Mouse (Mus musculus): ENCODE results near the gene Dock9. TPM values are rescaled to one million over a fixed set of nuclear protein-coding genes. Genes with fewer than 3 reads are reported as not detected.
A peak's percentile ranks its signal among the peaks of the same experiment; 100 is the strongest.

Dock9 gene
- polyA plus RNA-seq, 1 experiment from 2014 or later, result 9.7 TPM

GRCm38 (mm10) chr14:121713166-121713829 is 84.3 kb downstream of the Dock9 start:
- Histone ChIP-seq H3K4me2 (no peak overlapping the region), H3K4me3 (replicated peaks) (no peak overlapping the region), H3K36me3 (no peaks in the 10 kb centered on the region), H3K27ac (replicated peaks) (no peak overlapping the region), H3K9me3 (replicated peaks) (no peaks in the 10 kb centered on the region), H3K27me3 (replicated peaks) (no peaks in the 10 kb centered on the region), H3K4me1 (peaks cover 12% of the 10 kb centered on the region; the same call in 1 of the 2 replicates), H3K9ac (replicated peaks) (no peak overlapping the region)
- ATAC-seq (ENCODE audit: low FRiP score), result no peak
- WGBS, result 25% methylated on average over 7 of the region's 7 CpGs

GRCm38 (mm10) chr14:121711089-121711826 is 86.4 kb downstream of the Dock9 start:
- Histone ChIP-seq H3K4me2 (no peak overlapping the region), H3K4me1 (peaks cover 12% of the 10 kb centered on the region; the same call in 1 of the 2 replicates), H3K9me3 (replicated peaks) (no peaks in the 10 kb centered on the region), H3K36me3 (no peaks in the 10 kb centered on the region), H3K27ac (replicated peaks) (no peak overlapping the region), H3K4me3 (replicated peaks) (no peak overlapping the region), H3K9ac (replicated peaks) (no peak overlapping the region), H3K27me3 (replicated peaks) (no peaks in the 10 kb centered on the region)
- ATAC-seq (ENCODE audit: low FRiP score), result no peak
- 71% methylated on average over 14 of the region's 14 CpGs for WGBS

DNA sequence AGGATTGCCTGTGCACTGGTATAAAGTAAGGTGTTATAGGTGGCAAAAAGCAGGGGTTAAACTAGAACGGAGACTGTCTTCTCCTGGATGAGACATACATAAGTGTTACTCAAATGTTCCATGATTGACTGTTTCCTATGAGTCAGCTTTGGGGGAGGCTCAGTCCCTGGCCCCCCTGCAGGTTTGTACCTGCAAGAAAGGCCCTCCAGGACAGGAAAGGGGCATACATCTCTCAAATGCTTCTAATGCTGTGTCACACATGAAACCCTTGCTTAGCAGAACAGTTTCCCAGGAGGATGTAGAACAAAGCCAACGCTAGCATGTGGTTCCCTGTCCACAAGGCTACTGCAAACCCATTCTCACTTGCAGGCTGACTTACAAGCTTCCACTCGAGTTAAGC is 87.5 kb downstream of the Dock9 start:
- 76% methylated on average over 3 of the region's 3 CpGs for WGBS
- Histone ChIP-seq H3K4me1 (peaks cover 12% of the 10 kb centered on the region; the same call in 1 of the 2 replicates), H3K4me2 (no peak overlapping the region), H3K27me3 (replicated peaks) (no peaks in the 10 kb centered on the region), H3K4me3 (replicated peaks) (no peak overlapping the region), H3K9ac (replicated peaks) (no peak overlapping the region), H3K27ac (replicated peaks) (no peak overlapping the region), H3K9me3 (replicated peaks) (no peaks in the 10 kb centered on the region), H3K36me3 (no peaks in the 10 kb centered on the region)
- no peak for ATAC-seq (ENCODE audit: low FRiP score)

GRCm38 (mm10) chr14:121708244-121708643 is 89.4 kb downstream of the Dock9 start:
- WGBS, result 36% methylated on average over 2 of the region's 2 CpGs
- H3K27ac ChIP-seq (replicated peaks), result no peak overlapping the region
- H3K27me3 ChIP-seq (replicated peaks), result no peaks in the 10 kb centered on the region
- H3K4me2 ChIP-seq, result no peak overlapping the region
- no peaks in the 10 kb centered on the region for H3K36me3 ChIP-seq
- H3K9ac ChIP-seq (replicated peaks), result no peak overlapping the region
- no peak for ATAC-seq (ENCODE audit: low FRiP score)
- no peaks in the 10 kb centered on the region for H3K9me3 ChIP-seq (replicated peaks)
- H3K4me3 ChIP-seq (replicated peaks), result no peak overlapping the region
- peaks cover 5% of the 10 kb centered on the region; the same call in 1 of the 2 replicates for H3K4me1 ChIP-seq

DNA sequence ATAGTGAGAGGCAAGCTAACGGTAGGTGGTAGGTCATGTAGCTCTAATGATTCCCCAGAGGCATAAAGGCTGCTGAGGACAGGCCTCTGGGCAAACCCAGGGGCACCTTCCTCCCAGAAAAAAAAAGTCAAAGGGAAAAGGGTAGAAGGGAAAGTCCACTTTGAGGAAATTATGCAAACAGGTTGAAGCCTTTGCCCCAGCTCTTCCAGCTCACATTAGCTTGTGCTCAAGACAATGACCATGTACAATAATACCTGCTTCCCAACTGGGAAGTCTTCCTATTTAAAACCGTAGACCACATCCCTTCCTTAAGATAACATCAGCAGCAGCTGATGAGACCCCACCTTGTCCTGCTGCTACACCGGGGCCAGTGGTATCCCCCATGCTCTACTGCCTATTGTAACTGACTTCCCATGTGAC is 91.1 kb downstream of the Dock9 start:
- peaks cover 3% of the 10 kb centered on the region; the same call in 1 of the 2 replicates for H3K4me1 ChIP-seq
- H3K36me3 ChIP-seq, result no peaks in the 10 kb centered on the region
- no peak for ATAC-seq (ENCODE audit: low FRiP score)
- H3K27me3 ChIP-seq (replicated peaks), result no peaks in the 10 kb centered on the region
- H3K9me3 ChIP-seq (replicated peaks), result no peaks in the 10 kb centered on the region
- H3K9ac ChIP-seq (replicated peaks), result no peak overlapping the region
- H3K4me2 ChIP-seq, result no peak overlapping the region
- H3K4me3 ChIP-seq (replicated peaks), result no peak overlapping the region
- WGBS, result 62% methylated on average over 3 of the region's 3 CpGs
- no peak overlapping the region for H3K27ac ChIP-seq (replicated peaks)

GRCm38 (mm10) chr14:121705644-121706043 is 92.0 kb downstream of the Dock9 start:
- Histone ChIP-seq H3K27ac (replicated peaks) (no peak overlapping the region), H3K9me3 (replicated peaks) (no peaks in the 10 kb centered on the region), H3K4me1 (peaks cover 3% of the 10 kb centered on the region; the same call in 1 of the 2 replicates), H3K4me3 (replicated peaks) (no peak overlapping the region), H3K9ac (replicated peaks) (no peak overlapping the region), H3K4me2 (no peak overlapping the region), H3K36me3 (no peaks in the 10 kb centered on the region), H3K27me3 (replicated peaks) (no peaks in the 10 kb centered on the region)
- WGBS, result 71% methylated on average over 5 of the region's 5 CpGs
- no peak for ATAC-seq (ENCODE audit: low FRiP score)

DNA sequence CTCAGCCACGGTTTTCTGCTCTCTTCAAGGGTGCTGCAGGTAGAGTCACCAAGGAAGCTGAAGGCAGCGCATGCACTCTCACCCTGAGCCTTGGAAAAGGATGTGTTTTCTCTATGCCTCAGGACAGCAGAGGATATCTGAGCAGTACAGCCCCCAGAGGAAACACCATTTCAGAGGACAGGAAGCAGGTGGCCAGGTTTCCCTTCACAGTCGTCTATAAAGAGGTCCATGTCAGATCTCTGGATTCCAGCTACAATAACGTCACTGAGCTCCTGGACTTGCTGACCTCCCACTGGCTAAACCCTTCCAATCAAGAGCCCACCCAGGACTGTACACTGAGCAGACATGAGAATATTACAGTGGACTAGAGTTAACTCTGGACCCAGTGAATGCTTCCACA is 95.1 kb downstream of the Dock9 start:
- H3K4me1 ChIP-seq, result peaks cover 14% of the 10 kb centered on the region
- no peaks in the 10 kb centered on the region for H3K36me3 ChIP-seq
- no peak overlapping the region for H3K27ac ChIP-seq (replicated peaks)
- no peak overlapping the region for H3K4me2 ChIP-seq
- no peak overlapping the region for H3K9ac ChIP-seq (replicated peaks)
- no peak for ATAC-seq (ENCODE audit: low FRiP score)
- H3K27me3 ChIP-seq (replicated peaks), result no peaks in the 10 kb centered on the region
- 69% methylated on average over 4 of the region's 4 CpGs for WGBS
- no peak overlapping the region for H3K4me3 ChIP-seq (replicated peaks)
- H3K9me3 ChIP-seq (replicated peaks), result no peaks in the 10 kb centered on the region

- H3K27ac ChIP-seq (replicated peaks), result no peak overlapping the region
- H3K27me3 ChIP-seq (replicated peaks), result no peaks in the 10 kb centered on the region
- no peaks in the 10 kb centered on the region for H3K9me3 ChIP-seq (replicated peaks)
- no peak for ATAC-seq (ENCODE audit: low FRiP score)
- H3K9ac ChIP-seq (replicated peaks), result no peak overlapping the region
- H3K36me3 ChIP-seq, result no peaks in the 10 kb centered on the region
- H3K4me1 ChIP-seq, result peaks cover 33% of the 10 kb centered on the region
- WGBS, result 70% methylated on average over 1 of the region's 1 CpGs
- H3K4me2 ChIP-seq, result no peak overlapping the region
- no peak overlapping the region for H3K4me3 ChIP-seq (replicated peaks)
Measured at GRCm38 (mm10) chr14:121700013-121700412, 97.6 kb downstream of the Dock9 start.

DNA sequence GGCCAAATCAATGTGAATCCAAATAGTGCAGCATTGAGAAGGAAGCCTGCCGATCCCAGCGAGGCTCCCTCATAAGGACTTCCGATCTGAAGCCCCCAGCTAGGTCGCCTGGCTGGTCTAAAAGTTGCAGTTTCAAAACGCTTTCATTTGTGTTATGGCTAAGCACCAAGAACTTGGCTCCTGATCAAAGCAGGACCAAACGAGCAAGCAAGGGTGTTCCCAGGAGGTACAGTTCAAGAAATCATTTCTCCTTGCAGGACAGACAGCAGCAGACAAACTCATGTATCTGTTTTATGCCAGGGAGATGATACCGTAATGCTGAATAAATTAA is 99.1 kb downstream of the Dock9 start:
- WGBS, result 8% methylated on average over 7 of the region's 7 CpGs
- H3K9me3 ChIP-seq (replicated peaks), result no peaks in the 10 kb centered on the region
- H3K27ac ChIP-seq (replicated peaks), result peak overlapping the region; percentile 58
- peak overlapping the region; percentile 57 for H3K4me2 ChIP-seq
- H3K36me3 ChIP-seq, result no peaks in the 10 kb centered on the region
- no peaks in the 10 kb centered on the region for H3K27me3 ChIP-seq (replicated peaks)
- H3K9ac ChIP-seq (replicated peaks), result peak overlapping the region; percentile 42; the same call in 1 of the 2 replicates
- H3K4me3 ChIP-seq (replicated peaks), result peak overlapping the region; percentile 31
- H3K4me1 ChIP-seq, result peaks cover 33% of the 10 kb centered on the region
- no peak for ATAC-seq (ENCODE audit: low FRiP score)

GRCm38 (mm10) chr14:121697709-121698619 is 99.7 kb downstream of the Dock9 start:
- Histone ChIP-seq H3K4me1 (peaks cover 33% of the 10 kb centered on the region), H3K9ac (replicated peaks) (peak overlapping the region; percentile 42; the same call in 1 of the 2 replicates), H3K27ac (replicated peaks) (peak overlapping the region; percentile 58), H3K9me3 (replicated peaks) (no peaks in the 10 kb centered on the region), H3K4me3 (replicated peaks) (peak overlapping the region; percentile 31), H3K4me2 (peak overlapping the region; percentile 57), H3K36me3 (no peaks in the 10 kb centered on the region), H3K27me3 (replicated peaks) (no peaks in the 10 kb centered on the region)
- ATAC-seq (ENCODE audit: low FRiP score), result peak; percentile 57
- WGBS, result 4% methylated on average over 23 of the region's 23 CpGs

- H3K9me3 ChIP-seq (replicated peaks), result no peaks in the 10 kb centered on the region
- peak overlapping the region; percentile 31 for H3K4me3 ChIP-seq (replicated peaks)
- H3K27me3 ChIP-seq (replicated peaks), result no peaks in the 10 kb centered on the region
- H3K9ac ChIP-seq (replicated peaks), result peak overlapping the region; percentile 42; the same call in 1 of the 2 replicates
- H3K27ac ChIP-seq (replicated peaks), result 0 out of 2 replicates have a peak overlapping the region, but pooled peaks have one; percentile 58
- H3K36me3 ChIP-seq, result no peaks in the 10 kb centered on the region
- ATAC-seq (ENCODE audit: low FRiP score), result no peak
- H3K4me1 ChIP-seq, result peaks cover 33% of the 10 kb centered on the region
- peak overlapping the region; percentile 57 for H3K4me2 ChIP-seq
- WGBS, result 4% methylated on average over 9 of the region's 9 CpGs
Measured at GRCm38 (mm10) chr14:121697143-121697680, 100.4 kb downstream of the Dock9 start.
